Mouse (Mus musculus) left cerebral cortex, adult 9 months (tissue): ENCODE results near the gene Necab2.
A peak's percentile ranks its signal among the peaks of the same experiment; 100 is the strongest.

Source experiments
- DNase-seq, 2 experiments: peaks; one replicate each; pipeline ENCODE4 v3.0.0; 2022; ENCODE audit warnings: low spot score in 2 of 2

The Necab2 gene

GRCm38 (mm10) chr8:119428350-119428740 lies 18.2 kb upstream of the Necab2 start:
- DNase-seq: no peak

- DNase-seq: no peak
Observed at GRCm38 (mm10) chr8:119428766-119429327, 17.7 kb upstream of the Necab2 start.

GRCm38 (mm10) chr8:119429552-119429951 lies 17.0 kb upstream of the Necab2 start:
- DNase-seq: no peak

- DNase-seq: no peak
Observed at GRCm38 (mm10) chr8:119430250-119430649, 16.3 kb upstream of the Necab2 start.

GRCm38 (mm10) chr8:119430690-119431089 lies 15.8 kb upstream of the Necab2 start:
- DNase-seq: no peak

GRCm38 (mm10) chr8:119432372-119432771 lies 14.1 kb upstream of the Necab2 start:
- DNase-seq: no peak

- DNase-seq: no peak
Observed at GRCm38 (mm10) chr8:119433582-119434174, 12.8 kb upstream of the Necab2 start, which contains the start of gene Osgin1. TSS of gene Osgin1 (plus strand) at chr8:119434124.

GRCm38 (mm10) chr8:119434569-119434968 lies 11.9 kb upstream of the Necab2 start:
- DNase-seq: no peak

- no peak for DNase-seq
Observed at GRCm38 (mm10) chr8:119435527-119435926, 11.0 kb upstream of the Necab2 start.

GRCm38 (mm10) chr8:119436331-119436730 lies 10.2 kb upstream of the Necab2 start:
- no peak for DNase-seq

- DNase-seq: peak in 1 of 2 experiments; percentile 44
Observed at GRCm38 (mm10) chr8:119436933-119437332, 9.6 kb upstream of the Necab2 start.

GRCm38 (mm10) chr8:119437506-119437905 lies 9.0 kb upstream of the Necab2 start:
- no peak for DNase-seq

GRCm38 (mm10) chr8:119438876-119439275 lies 7.6 kb upstream of the Necab2 start:
- DNase-seq: no peak

- no peak for DNase-seq
Observed at GRCm38 (mm10) chr8:119439424-119439823, 7.1 kb upstream of the Necab2 start.

- DNase-seq: no peak
Observed at GRCm38 (mm10) chr8:119439893-119440249, 6.6 kb upstream of the Necab2 start.

GRCm38 (mm10) chr8:119440250-119440951 lies 6.1 kb upstream of the Necab2 start:
- peak in 1 of 2 experiments; percentile 66 for DNase-seq

GRCm38 (mm10) chr8:119440952-119441270 lies 5.6 kb upstream of the Necab2 start:
- no peak for DNase-seq

GRCm38 (mm10) chr8:119442013-119442412 lies 4.5 kb upstream of the Necab2 start:
- no peak for DNase-seq

- no peak for DNase-seq
Observed at GRCm38 (mm10) chr8:119442970-119443369, 3.5 kb upstream of the Necab2 start.

GRCm38 (mm10) chr8:119446990-119447780 lies 666 bp downstream of the Necab2 start:
- no peak for DNase-seq

GRCm38 (mm10) chr8:119447781-119448170 lies 1.3 kb downstream of the Necab2 start:
- DNase-seq: no peak

- peak; percentile 70 to 75 for DNase-seq
Observed at GRCm38 (mm10) chr8:119449627-119450026, 3.1 kb downstream of the Necab2 start.

GRCm38 (mm10) chr8:119451131-119451530 lies 4.6 kb downstream of the Necab2 start:
- no peak for DNase-seq
